21 mouse cellular contexts compared by ENCODE assay signal in the genomic region with DNA sequence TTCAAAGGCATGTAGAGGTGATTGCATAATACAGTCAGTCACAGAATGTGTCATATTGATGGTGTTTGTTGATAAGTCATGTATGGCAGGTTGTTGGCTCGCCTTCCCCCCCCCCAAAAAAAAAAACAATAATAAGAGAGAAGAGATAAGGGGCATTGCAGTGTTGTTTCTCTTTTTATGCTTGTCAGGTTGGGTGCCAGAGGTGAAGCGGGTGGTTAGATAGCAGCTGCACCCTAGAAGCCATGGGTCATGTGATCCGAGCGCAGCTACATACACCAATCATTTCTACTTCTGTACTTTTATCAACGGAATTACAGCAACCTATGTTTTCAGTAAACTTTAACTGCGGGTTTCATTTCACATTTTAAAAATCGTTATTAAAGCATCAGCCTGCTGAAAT.
DNase-seq lines count a peak whose midpoint lies in the region; ATAC-seq and TF ChIP-seq lines count a peak whose summit lies in the region.
"Had no signal": no experiment of that assay in that cellular context is flagged by ENCODE, and none has a peak within 500 bp of the region (broad histone marks: within the 10 kb centered on the region; RNA-seq: fewer than 3 reads in every experiment).

No protein-coding gene starts in this region.

- H3K36me3 ChIP-seq in C2C12 (ENCODE audit: control insufficient read depth, insufficient read depth) = no peaks in the 10 kb centered on the region
- H3K36me3 ChIP-seq in hindbrain, embryonic 16.5 days (ENCODE audit: control insufficient read depth, insufficient read depth, low read length) = no peaks in the 10 kb centered on the region
- H3K36me3 ChIP-seq in hindbrain, embryonic 11.5 days (ENCODE audit: control insufficient read depth, insufficient read depth, low read length) = no peaks in the 10 kb centered on the region
- H3K36me3 ChIP-seq: embryonic facial prominence, embryonic 12.5 days; forebrain, embryonic 15.5 days; heart, embryonic 15.5 days had no signal

- H3K4me2 ChIP-seq in hindbrain, embryonic 16.5 days (ENCODE audit: low read length) = no peak overlapping the region
- no peak overlapping the region for H3K4me2 ChIP-seq in hindbrain, embryonic 11.5 days (replicated peaks; ENCODE audit: low read depth, low read length)
- H3K4me2 ChIP-seq: embryonic facial prominence, embryonic 12.5 days; forebrain, embryonic 15.5 days; heart, embryonic 11.5 days; heart, embryonic 15.5 days; hindbrain, embryonic 14.5 days had no signal

- DNase-seq in 416B (ENCODE audit: low read depth) = peak; percentile 11
- DNase-seq in induced T-regulatory cell, adult 2 months (ENCODE audit: low read depth) = peak; percentile 50
- peak; percentile 30 for DNase-seq in thymus, postnatal 25 days
- no peak for DNase-seq in gastrocnemius, postnatal 14 days
- DNase-seq in hindbrain, embryonic 11.5 days (ENCODE audit: low spot score) = no peak
- DNase-seq: adrenal gland, postnatal 10 days; B cell, adult 2 months; cerebellum, adult 11 months; cerebellum, adult 8-10 months; cerebellum, postnatal 14 days; gastrocnemius, postnatal 10 days; heart, adult 2 months; heart, postnatal 14 days had no signal

- intact Hi-C loops in gastrocnemius, postnatal 14 days (cut with DNase I; ENCODE audit: low total_unique reads) = no loop called here

- no peaks in the 10 kb centered on the region for H3K79me3 ChIP-seq in C2C12 (ENCODE audit: low read depth)

- H3K27ac ChIP-seq in hindbrain, embryonic 16.5 days (ENCODE audit: low read depth, low read length) = no peak overlapping the region
- no peak overlapping the region for H3K27ac ChIP-seq in hindbrain, embryonic 11.5 days (ENCODE audit: low read depth, low read length)
- H3K27ac ChIP-seq: embryonic facial prominence, embryonic 12.5 days; forebrain, embryonic 15.5 days; heart, adult 2 months; heart, embryonic 15.5 days; hindbrain, embryonic 14.5 days had no signal

- H3K27me3 ChIP-seq in C2C12 (ENCODE audit: control insufficient read depth, insufficient read depth, insufficient read length) = no peaks in the 10 kb centered on the region
- no peaks in the 10 kb centered on the region for H3K27me3 ChIP-seq in hindbrain, embryonic 16.5 days (replicated peaks; ENCODE audit: control insufficient read depth, insufficient read depth, low read length)
- no peaks in the 10 kb centered on the region for H3K27me3 ChIP-seq in hindbrain, embryonic 11.5 days (ENCODE audit: control insufficient read depth, insufficient read depth, low read length)
- H3K27me3 ChIP-seq: embryonic facial prominence, embryonic 12.5 days; forebrain, embryonic 15.5 days; heart, embryonic 15.5 days had no signal

- H3ac ChIP-seq in C2C12 (ENCODE audit: control insufficient read depth, insufficient read length, low read depth) = no peak overlapping the region

- no peak overlapping the region for H3K9ac ChIP-seq in hindbrain, embryonic 16.5 days (ENCODE audit: low read depth, low read length)
- H3K9ac ChIP-seq in hindbrain, embryonic 11.5 days (ENCODE audit: low read depth, low read length) = no peak overlapping the region
- H3K9ac ChIP-seq: embryonic facial prominence, embryonic 12.5 days; forebrain, embryonic 15.5 days; heart, embryonic 15.5 days; hindbrain, embryonic 14.5 days had no signal

- H3K79me2 ChIP-seq in C2C12 (ENCODE audit: control insufficient read depth, insufficient read depth) = no peaks in the 10 kb centered on the region

- no peak for TF ChIP-seq CTCF in C2C12 (IDR thresholded peaks at IDR 0.05; ENCODE audit: control insufficient read depth, insufficient read depth, insufficient read length)

- no peak for ATAC-seq in hindbrain, embryonic 16.5 days
- ATAC-seq in hindbrain, embryonic 11.5 days (ENCODE audit: low FRiP score) = no peak
- ATAC-seq: forebrain, embryonic 15.5 days; inflammation-experienced regulatory T-cells, adult 6 months had no signal

- WGBS in hindbrain, embryonic 16.5 days = 86% methylated on average over 7 of the region's 7 CpGs
- WGBS in hindbrain, embryonic 11.5 days = 89% methylated on average over 7 of the region's 7 CpGs

- no peaks in the 10 kb centered on the region for H3K9me3 ChIP-seq in hindbrain, embryonic 16.5 days (ENCODE audit: control insufficient read depth, low read length)
- H3K9me3 ChIP-seq in hindbrain, embryonic 11.5 days (ENCODE audit: control insufficient read depth, low read length) = no peaks in the 10 kb centered on the region
- H3K9me3 ChIP-seq: embryonic facial prominence, embryonic 12.5 days; forebrain, embryonic 15.5 days; heart, embryonic 15.5 days had no signal

- H3K4me3 ChIP-seq in C2C12 (ENCODE audit: insufficient read depth, poor library complexity, severe bottlenecking) = no peak overlapping the region
- no peak overlapping the region for H3K4me3 ChIP-seq in hindbrain, embryonic 16.5 days (ENCODE audit: low read length)
- no peak overlapping the region for H3K4me3 ChIP-seq in hindbrain, embryonic 11.5 days (ENCODE audit: low read depth, low read length)
- H3K4me3 ChIP-seq: embryonic facial prominence, embryonic 12.5 days; forebrain, embryonic 15.5 days; heart, adult 2 months; heart, embryonic 15.5 days had no signal

- no peaks in the 10 kb centered on the region; the same call in 1 of the 2 replicates for H3K4me1 ChIP-seq in hindbrain, embryonic 16.5 days (ENCODE audit: control insufficient read depth, insufficient read depth, low read depth, low read length)
- no peaks in the 10 kb centered on the region for H3K4me1 ChIP-seq in hindbrain, embryonic 11.5 days (replicated peaks; ENCODE audit: control insufficient read depth, insufficient read depth, low read length)
- H3K4me1 ChIP-seq: forebrain, embryonic 15.5 days had no signal

TF ChIP-seq in C2C12, 6 proteins besides CTCF, POLR2A, EP300 and RAD21:
- TF ChIP-seq CEBPB (IDR thresholded peaks at IDR 0.05; ENCODE audit: low read depth) = peak; percentile 2
- TF ChIP-seq FOSL1 (IDR thresholded peaks at IDR 0.05; ENCODE audit: insufficient read depth, low read length, poor library complexity, severe bottlenecking) = no peak

Comparison
In these comparisons a context has a peak if more than half of its experiments do, and no peak if none do; other contexts are left out.
1. DNase-seq: peak in 416B (single experiment), induced T-regulatory cell, adult 2 months (single experiment) and thymus, postnatal 25 days (single experiment); none in gastrocnemius, postnatal 14 days (single experiment) and hindbrain, embryonic 11.5 days (single experiment).